ENCODE assay signal across 27 mouse cellular contexts in the genomic region with DNA sequence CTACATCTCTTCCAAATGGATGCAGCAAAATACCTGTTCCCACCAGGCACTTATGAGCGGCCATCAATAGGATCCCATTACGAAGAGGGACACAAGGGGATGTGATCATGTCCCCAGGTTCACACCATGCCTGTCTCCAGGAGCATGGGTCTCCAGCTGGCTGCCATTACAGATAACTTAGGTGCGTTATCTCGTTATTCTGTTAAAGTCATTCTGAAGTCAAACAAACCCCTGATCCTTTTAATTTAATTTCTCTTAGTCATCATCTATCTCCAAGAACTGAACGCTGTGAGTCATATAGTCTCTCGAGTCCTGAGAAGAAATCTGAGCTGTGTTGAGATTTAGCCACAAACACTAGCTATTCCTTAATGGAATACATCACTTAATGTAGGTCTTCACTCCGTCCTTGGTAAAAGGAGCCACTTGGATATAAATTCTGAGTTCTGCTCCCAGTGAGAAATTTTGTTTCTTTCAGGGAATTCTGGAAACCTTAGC. TPM values are rescaled to one million over a fixed set of nuclear protein-coding genes. Genes with fewer than 3 reads are reported as not detected.
DNase-seq lines count a peak whose midpoint lies in the region; ATAC-seq and TF ChIP-seq lines count a peak whose summit lies in the region.
"Had no signal": no experiment of that assay in that cellular context is flagged by ENCODE, and none has a peak within 500 bp of the region (broad histone marks: within the 10 kb centered on the region; RNA-seq: fewer than 3 reads in every experiment).

No protein-coding gene starts in this region.

- TF ChIP-seq POLR2A in myocyte (IDR thresholded peaks at IDR 0.05; ENCODE audit: insufficient read length, low read depth) = no peak

- no peaks in the 10 kb centered on the region for H3K36me3 ChIP-seq in forebrain, embryonic 15.5 days
- H3K36me3 ChIP-seq in forebrain, embryonic 14.5 days (ENCODE audit: control insufficient read depth, insufficient read depth, low read length) = no peaks in the 10 kb centered on the region
- H3K36me3 ChIP-seq in myocyte (ENCODE audit: control insufficient read depth, insufficient read depth) = no peaks in the 10 kb centered on the region
- H3K36me3 ChIP-seq: embryonic facial prominence, embryonic 13.5 days; heart, embryonic 12.5 days; hindbrain, embryonic 13.5 days; limb, embryonic 12.5 days; lung, embryonic 15.5 days; midbrain, embryonic 12.5 days had no signal

- no peak overlapping the region for H3K4me3 ChIP-seq in forebrain, embryonic 15.5 days
- no peak overlapping the region for H3K4me3 ChIP-seq in forebrain, embryonic 14.5 days (ENCODE audit: low read depth, low read length)
- no peak overlapping the region for H3K4me3 ChIP-seq in myocyte
- H3K4me3 ChIP-seq: embryonic facial prominence, embryonic 13.5 days; erythroblast, embryonic 14.5 days; heart, embryonic 12.5 days; hindbrain, embryonic 13.5 days; limb, embryonic 12.5 days; lung, embryonic 15.5 days; midbrain, embryonic 12.5 days had no signal

- no peak overlapping the region for H3ac ChIP-seq in myocyte (ENCODE audit: control insufficient read depth, insufficient read length)

- no peak overlapping the region for H3K9ac ChIP-seq in forebrain, embryonic 15.5 days (replicated peaks)
- no peak overlapping the region for H3K9ac ChIP-seq in forebrain, embryonic 14.5 days (ENCODE audit: low read length)
- H3K9ac ChIP-seq: embryonic facial prominence, embryonic 13.5 days; heart, embryonic 12.5 days; limb, embryonic 12.5 days; lung, embryonic 15.5 days; midbrain, embryonic 12.5 days had no signal

- no peaks in the 10 kb centered on the region for H3K9me3 ChIP-seq in forebrain, embryonic 15.5 days
- no peaks in the 10 kb centered on the region for H3K9me3 ChIP-seq in forebrain, embryonic 14.5 days (replicated peaks; ENCODE audit: control insufficient read depth, low read length)
- H3K9me3 ChIP-seq: embryonic facial prominence, embryonic 13.5 days; heart, embryonic 12.5 days; hindbrain, embryonic 13.5 days; limb, embryonic 12.5 days; lung, embryonic 15.5 days; midbrain, embryonic 12.5 days had no signal

- 0 out of 2 replicates have a peak, but pooled peaks have one; percentile 5 for ATAC-seq in forebrain, embryonic 15.5 days (replicated peaks)
- ATAC-seq in forebrain, embryonic 14.5 days = no peak
- ATAC-seq: inflammation-experienced regulatory T-cells, adult 6 months had no signal

- H3K27ac ChIP-seq in forebrain, embryonic 15.5 days (replicated peaks) = peak overlapping the region; percentile 68
- H3K27ac ChIP-seq in forebrain, embryonic 14.5 days (ENCODE audit: low read depth, low read length) = no peak overlapping the region
- H3K27ac ChIP-seq: embryonic facial prominence, embryonic 13.5 days; hindbrain, embryonic 13.5 days; limb, embryonic 12.5 days; midbrain, embryonic 12.5 days had no signal

- no peaks in the 10 kb centered on the region for H3K79me2 ChIP-seq in myocyte (ENCODE audit: control insufficient read depth, insufficient read depth)

- peaks cover 29% of the 10 kb centered on the region for H3K4me1 ChIP-seq in forebrain, embryonic 15.5 days
- H3K4me1 ChIP-seq in forebrain, embryonic 14.5 days (ENCODE audit: control insufficient read depth, insufficient read depth, low read length) = peaks cover 19% of the 10 kb centered on the region

- no peak for DNase-seq in forebrain, embryonic 14.5 days (ENCODE audit: low spot score)
- DNase-seq in 3T3-L1 (ENCODE audit: low read depth, low spot score) (peak; percentile 69), NIH3T3 (ENCODE audit: low read depth) (peak; percentile 63)
- DNase-seq in spleen, postnatal 4 days (ENCODE audit: low spot score in 2 of 2) = no peak
- no peak for DNase-seq in embryo, embryonic 9.5 days (ENCODE audit: extremely low spot score)
- DNase-seq: adrenal gland, postnatal 10 days; cerebellum, adult 11 months; cerebellum, adult 9-11 months; embryo, embryonic 11 days; gastrocnemius, postnatal 25 days; heart, adult 18-20 months; heart, postnatal 4 days; kidney, adult 11 months; kidney, postnatal 14 days; lung, postnatal 36 days; right cerebral cortex, postnatal 4 days had no signal

- WGBS in forebrain, embryonic 15.5 days = 75% methylated on average over 7 of the region's 7 CpGs
- WGBS in forebrain, embryonic 14.5 days = 81% methylated on average over 7 of the region's 7 CpGs

- H3K4me2 ChIP-seq in forebrain, embryonic 15.5 days (replicated peaks) = 0 out of 2 replicates have a peak overlapping the region, but pooled peaks have one; percentile 40
- H3K4me2 ChIP-seq in forebrain, embryonic 14.5 days (ENCODE audit: low read length) = no peak overlapping the region
- H3K4me2 ChIP-seq in myocyte (ENCODE audit: low read depth) = peak overlapping the region; percentile 80
- H3K4me2 ChIP-seq: embryonic facial prominence, embryonic 13.5 days; heart, embryonic 12.5 days; limb, embryonic 12.5 days; liver, embryonic 11.5 days; lung, embryonic 15.5 days had no signal

- no peaks in the 10 kb centered on the region for H3K27me3 ChIP-seq in forebrain, embryonic 15.5 days
- no peaks in the 10 kb centered on the region for H3K27me3 ChIP-seq in forebrain, embryonic 14.5 days (replicated peaks; ENCODE audit: control insufficient read depth, insufficient read depth, low read length)
- no peaks in the 10 kb centered on the region for H3K27me3 ChIP-seq in myocyte (ENCODE audit: control insufficient read depth, insufficient read depth, insufficient read length)
- H3K27me3 ChIP-seq: embryonic facial prominence, embryonic 13.5 days; heart, embryonic 12.5 days; hindbrain, embryonic 13.5 days; lung, embryonic 15.5 days had no signal

TF ChIP-seq in myocyte, 11 proteins besides CTCF, POLR2A, EP300 and RAD21:
- TF ChIP-seq SRF (IDR thresholded peaks at IDR 0.05; ENCODE audit: control insufficient read depth, insufficient read length, low read depth) (no peak), POLR2AphosphoS2 (IDR thresholded peaks at IDR 0.05; ENCODE audit: insufficient read length, low read depth) (no peak)

RNA-seq across cellular contexts. Expression of a gene that starts 59.6 kb away (rescaled TPM):
- 24.5 and 26.8 TPM in 2 replicates for polyA plus RNA-seq in forebrain, embryonic 15.5 days (2015; fragmentation: Nextera tagmentation; extraction: Ambion mirVana)
- 16.9 and 21.0 TPM in 2 replicates for polyA plus RNA-seq in forebrain, embryonic 14.5 days (2014; fragmentation: Nextera tagmentation; extraction: Ambion mirVana)
- 1.3 TPM for polyA plus RNA-seq in myocyte (2012; fragmentation: generic; extraction: Trizol)

Comparison
In these comparisons a context has a peak if more than half of its experiments do, and no peak if none do; other contexts are left out.
1. DNase-seq: peak in 3T3-L1 (single experiment) and NIH3T3 (single experiment); none in forebrain, embryonic 14.5 days (single experiment), spleen, postnatal 4 days (0 of 2) and embryo, embryonic 9.5 days (single experiment).